Mouse (Mus musculus): ENCODE results near the gene Rbak. TPM values are rescaled to one million over a fixed set of nuclear protein-coding genes. Genes with fewer than 3 reads are reported as not detected.

The Rbak gene
- 5.9 and 6.1 TPM in 2 replicates for polyA plus RNA-seq (2015; fragmentation: Nextera tagmentation; extraction: Ambion mirVana)

GRCm38 (mm10) chr5:143180255-143181076 lies at the start of gene Rbak, which contains the start of gene Spdye4b:
TSS of gene Rbak (minus strand) at chr5:143180775.
TSS of gene Spdye4b (plus strand) at chr5:143181017.

GRCm38 (mm10) chr5:143226790-143227189 lies 46.2 kb upstream of the Rbak start, which contains the start of gene Spdye4a:
TSS of gene Spdye4a (minus strand) at chr5:143226890.

GRCm38 (mm10) chr5:143147481-143147880 lies 33.1 kb downstream of the Rbak start, which contains the start of gene Olfr718-ps1:
TSS of gene Olfr718-ps1 (minus strand) at chr5:143147581.

Small RNA genes lying within 50 kb of the gene (microRNA-seq; reads per million reads assigned to microRNA genes)
- gene Gm44405: not detected

Other genes starting within 250 kb of the Rbak start
- gene Fscn1, start 220.4 kb downstream of the Rbak start, polyA plus RNA-seq (2015; fragmentation: Nextera tagmentation; extraction: Ambion mirVana): 81.3 and 105 TPM in 2 replicates
- gene Rnf216, start 67.8 kb downstream of the Rbak start, polyA plus RNA-seq (2015; fragmentation: Nextera tagmentation; extraction: Ambion mirVana): 17.2 and 20.3 TPM in 2 replicates
- not detected in 2 replicates for gene Olfr718-ps1, start 33.2 kb downstream of the Rbak start, polyA plus RNA-seq (2015; fragmentation: Nextera tagmentation; extraction: Ambion mirVana)
- not detected in 2 replicates for gene Spdye4b, start 242 bp upstream of the Rbak start, polyA plus RNA-seq (2015; fragmentation: Nextera tagmentation; extraction: Ambion mirVana)
- not detected in 2 replicates for gene Spdye4a, start 46.1 kb upstream of the Rbak start, polyA plus RNA-seq (2015; fragmentation: Nextera tagmentation; extraction: Ambion mirVana)
- 4.9 and 5.0 TPM in 2 replicates for gene Zfp12, start 54.4 kb upstream of the Rbak start, polyA plus RNA-seq (2015; fragmentation: Nextera tagmentation; extraction: Ambion mirVana)
- 1.7 and 1.9 TPM in 2 replicates for gene Zfp316, start 89.2 kb upstream of the Rbak start, polyA plus RNA-seq (2015; fragmentation: Nextera tagmentation; extraction: Ambion mirVana)
- gene Zfp853, start 112.8 kb upstream of the Rbak start, polyA plus RNA-seq (2015; fragmentation: Nextera tagmentation; extraction: Ambion mirVana): not detected in 2 replicates
- gene E130309D02Rik, start 134.6 kb upstream of the Rbak start, polyA plus RNA-seq (2015; fragmentation: Nextera tagmentation; extraction: Ambion mirVana): 16.6 and 16.7 TPM in 2 replicates
- gene Zdhhc4, start 148.5 kb upstream of the Rbak start, polyA plus RNA-seq (2015; fragmentation: Nextera tagmentation; extraction: Ambion mirVana): 71.8 and 72.2 TPM in 2 replicates
- gene Grid2ip, start 176.6 kb upstream of the Rbak start, polyA plus RNA-seq (2015; fragmentation: Nextera tagmentation; extraction: Ambion mirVana): 0.63 and 0.68 TPM in 2 replicates
- gene Kdelr2, start 223.1 kb upstream of the Rbak start, polyA plus RNA-seq (2015; fragmentation: Nextera tagmentation; extraction: Ambion mirVana): 282 and 366 TPM in 2 replicates

All from urinary bladder, postnatal 0 days (tissue).